Mouse (Mus musculus): Measurements from ENCODE around the gene Zcchc3. TPM values are rescaled to one million over a fixed set of nuclear protein-coding genes. Genes with fewer than 3 reads are reported as not detected.
"Not testable (repeated sequence)": the region's sequence is repeated elsewhere in the genome, so short reads cannot be mapped to it uniquely, and the experiment has no call there.

Zcchc3 gene
- polyA plus RNA-seq, 1 experiment, result 1.8 TPM

GRCm38 (mm10) chr2:152442322-152442721, 27.5 kb upstream of the Zcchc3 start:
- H3K27ac ChIP-seq (ENCODE audit: insufficient read depth, low read length), result no peak overlapping the region
- H3K4me1 ChIP-seq (ENCODE audit: control insufficient read depth, insufficient read depth, insufficient read length), result no peaks in the 10 kb centered on the region; the same call in 1 of the 2 replicates
- no peaks in the 10 kb centered on the region for H3K36me3 ChIP-seq (ENCODE audit: control insufficient read depth, insufficient read depth, low read length)
- no peak for DNase-seq (ENCODE audit: low read depth in 1 of 2, low spot score in 2 of 2)
- no peak overlapping the region for H3K4me3 ChIP-seq (ENCODE audit: extremely low read depth, insufficient read depth, insufficient read length)
- no peaks in the 10 kb centered on the region for H3K27me3 ChIP-seq (ENCODE audit: control insufficient read depth, insufficient read depth, low read length)
- 83% methylated on average over 4 of the region's 4 CpGs for WGBS
- TF ChIP-seq POLR2A (IDR thresholded peaks at IDR 0.05; ENCODE audit: low read depth, low read length) (no peak), CTCF (IDR thresholded peaks at IDR 0.05; ENCODE audit: extremely low read depth, insufficient read depth, insufficient read length, insufficient replicate concordance) (no peak)

- no peak for DNase-seq (ENCODE audit: low read depth in 1 of 2, low spot score in 2 of 2)
- H3K4me1 ChIP-seq (ENCODE audit: control insufficient read depth, insufficient read depth, insufficient read length), result no peaks in the 10 kb centered on the region; the same call in 1 of the 2 replicates
- no peak overlapping the region for H3K4me3 ChIP-seq (ENCODE audit: extremely low read depth, insufficient read depth, insufficient read length)
- 95% methylated on average over 2 of the region's 2 CpGs for WGBS
- no peaks in the 10 kb centered on the region for H3K27me3 ChIP-seq (ENCODE audit: control insufficient read depth, insufficient read depth, low read length)
- no peaks in the 10 kb centered on the region for H3K36me3 ChIP-seq (ENCODE audit: control insufficient read depth, insufficient read depth, low read length)
- TF ChIP-seq POLR2A (IDR thresholded peaks at IDR 0.05; ENCODE audit: low read depth, low read length) (no peak), CTCF (IDR thresholded peaks at IDR 0.05; ENCODE audit: extremely low read depth, insufficient read depth, insufficient read length, insufficient replicate concordance) (no peak)
- H3K27ac ChIP-seq (ENCODE audit: insufficient read depth, low read length), result no peak overlapping the region
These were observed 25.0 kb upstream of the Zcchc3 start for GRCm38 (mm10) chr2:152439833-152440232.

- H3K4me1 ChIP-seq (ENCODE audit: control insufficient read depth, insufficient read depth, insufficient read length), result no peaks in the 10 kb centered on the region; the same call in 1 of the 2 replicates
- TF ChIP-seq POLR2A (IDR thresholded peaks at IDR 0.05; ENCODE audit: low read depth, low read length) (no peak), CTCF (IDR thresholded peaks at IDR 0.05; ENCODE audit: extremely low read depth, insufficient read depth, insufficient read length, insufficient replicate concordance) (no peak)
- DNase-seq (ENCODE audit: low read depth in 1 of 2, low spot score in 2 of 2), result no peak
- no peaks in the 10 kb centered on the region for H3K36me3 ChIP-seq (ENCODE audit: control insufficient read depth, insufficient read depth, low read length)
- H3K27me3 ChIP-seq (ENCODE audit: control insufficient read depth, insufficient read depth, low read length), result no peaks in the 10 kb centered on the region
- 88% methylated on average over 1 of the region's 1 CpGs for WGBS
- no peak overlapping the region for H3K27ac ChIP-seq (ENCODE audit: insufficient read depth, low read length)
- no peak overlapping the region for H3K4me3 ChIP-seq (ENCODE audit: extremely low read depth, insufficient read depth, insufficient read length)
These were observed 24.1 kb upstream of the Zcchc3 start for GRCm38 (mm10) chr2:152438963-152439362.

- Histone ChIP-seq H3K4me1 (ENCODE audit: control insufficient read depth, insufficient read depth, insufficient read length) (no peaks in the 10 kb centered on the region; the same call in 1 of the 2 replicates), H3K4me3 (ENCODE audit: extremely low read depth, insufficient read depth, insufficient read length) (peak overlapping the region; percentile 17; the same call in 1 of the 2 replicates), H3K27ac (ENCODE audit: insufficient read depth, low read length) (no peak overlapping the region), H3K36me3 (ENCODE audit: control insufficient read depth, insufficient read depth, low read length) (no peaks in the 10 kb centered on the region), H3K27me3 (ENCODE audit: control insufficient read depth, insufficient read depth, low read length) (no peaks in the 10 kb centered on the region)
- peak; percentile 33 to 66 for DNase-seq (ENCODE audit: low read depth in 1 of 2, low spot score in 2 of 2)
- TF ChIP-seq CTCF (IDR thresholded peaks at IDR 0.05; ENCODE audit: extremely low read depth, insufficient read depth, insufficient read length, insufficient replicate concordance), result peak; percentile 92
- TF ChIP-seq POLR2A (IDR thresholded peaks at IDR 0.05; ENCODE audit: low read depth, low read length), result no peak
- WGBS, result 8% methylated on average over 23 of the region's 23 CpGs
These were observed 22.4 kb upstream of the Zcchc3 start for GRCm38 (mm10) chr2:152436983-152437860.

GRCm38 (mm10) chr2:152436405-152436901, 21.6 kb upstream of the Zcchc3 start:
- WGBS, result 82% methylated on average over 7 of the region's 7 CpGs
- H3K27me3 ChIP-seq (ENCODE audit: control insufficient read depth, insufficient read depth, low read length), result no peaks in the 10 kb centered on the region
- no peaks in the 10 kb centered on the region for H3K36me3 ChIP-seq (ENCODE audit: control insufficient read depth, insufficient read depth, low read length)
- H3K27ac ChIP-seq (ENCODE audit: insufficient read depth, low read length), result no peak overlapping the region
- H3K4me3 ChIP-seq (ENCODE audit: extremely low read depth, insufficient read depth, insufficient read length), result no peak overlapping the region
- TF ChIP-seq CTCF (IDR thresholded peaks at IDR 0.05; ENCODE audit: extremely low read depth, insufficient read depth, insufficient read length, insufficient replicate concordance) (no peak), POLR2A (IDR thresholded peaks at IDR 0.05; ENCODE audit: low read depth, low read length) (no peak)
- DNase-seq (ENCODE audit: low read depth in 1 of 2, low spot score in 2 of 2), result no peak
- H3K4me1 ChIP-seq (ENCODE audit: control insufficient read depth, insufficient read depth, insufficient read length), result no peaks in the 10 kb centered on the region; the same call in 1 of the 2 replicates

- DNase-seq (ENCODE audit: low read depth in 1 of 2, low spot score in 2 of 2), result not testable (repeated sequence)
These were observed 13.7 kb upstream of the Zcchc3 start for GRCm38 (mm10) chr2:152428481-152428880.

GRCm38 (mm10) chr2:152427493-152427892, 12.7 kb upstream of the Zcchc3 start:
- Histone ChIP-seq H3K4me1 (ENCODE audit: control insufficient read depth, insufficient read depth, insufficient read length) (no peaks in the 10 kb centered on the region), H3K36me3 (ENCODE audit: control insufficient read depth, insufficient read depth, low read length) (no peaks in the 10 kb centered on the region), H3K4me3 (ENCODE audit: extremely low read depth, insufficient read depth, insufficient read length) (no peak overlapping the region), H3K27me3 (ENCODE audit: control insufficient read depth, insufficient read depth, low read length) (no peaks in the 10 kb centered on the region), H3K27ac (ENCODE audit: insufficient read depth, low read length) (no peak overlapping the region)
- TF ChIP-seq POLR2A (IDR thresholded peaks at IDR 0.05; ENCODE audit: low read depth, low read length) (no peak), CTCF (IDR thresholded peaks at IDR 0.05; ENCODE audit: extremely low read depth, insufficient read depth, insufficient read length, insufficient replicate concordance) (no peak)
- no peak for DNase-seq (ENCODE audit: low read depth in 1 of 2, low spot score in 2 of 2)
- WGBS, result 59% methylated on average over 12 of the region's 12 CpGs

More at GRCm38 (mm10) chr2:152428481-152428880, 13.7 kb upstream of the Zcchc3 start:
- not testable (repeated sequence) for H3K27ac ChIP-seq (ENCODE audit: insufficient read depth, low read length); H3K4me3 ChIP-seq (ENCODE audit: extremely low read depth, insufficient read depth, insufficient read length); H3K27me3 ChIP-seq (ENCODE audit: control insufficient read depth, insufficient read depth, low read length); H3K4me1 ChIP-seq (ENCODE audit: control insufficient read depth, insufficient read depth, insufficient read length); H3K36me3 ChIP-seq (ENCODE audit: control insufficient read depth, insufficient read depth, low read length)
- 80% methylated on average over 2 of the region's 2 CpGs for WGBS
